Mouse (Mus musculus) neural tube, embryonic 14.5 days (tissue): ENCODE measurements around the gene Mmp27. TPM values are rescaled to one million over a fixed set of nuclear protein-coding genes. Genes with fewer than 3 reads are reported as not detected.

ENCODE experiments used
- polyA plus RNA-seq: library from polyadenylated mRNA; unstranded; fragments of >200 nt; fragmentation: Nextera tagmentation; extraction: Ambion mirVana; gene quantifications from 2 replicates; pipeline ENCODE4 v1.2.1, GENCODE M21; 2014

Mmp27 gene
- polyA plus RNA-seq, 1 experiment from 2014 or later, result not detected

Other genes with a start within 250 kb of the Mmp27 start
- not detected in 2 replicates for gene Mmp12, start 227.0 kb upstream of the Mmp27 start, polyA plus RNA-seq
- not detected in 2 replicates for gene Mmp1b, start 183.3 kb upstream of the Mmp27 start, polyA plus RNA-seq
- not detected in 2 replicates for gene Mmp3, start 125.6 kb upstream of the Mmp27 start, polyA plus RNA-seq
- gene Mmp10, start 69.0 kb upstream of the Mmp27 start, polyA plus RNA-seq, result not detected in 2 replicates
- gene Mmp8, start 12.9 kb upstream of the Mmp27 start, polyA plus RNA-seq, result 0.10 TPM in 1 of 2 replicates, not detected in the other
- gene Mmp20, start 56.8 kb downstream of the Mmp27 start, polyA plus RNA-seq, result not detected in 2 replicates
- not detected in 2 replicates for gene Mmp7, start 120.7 kb downstream of the Mmp27 start, polyA plus RNA-seq
- 13.0 and 21.7 TPM in 2 replicates for gene Tmem123, start 192.6 kb downstream of the Mmp27 start, polyA plus RNA-seq